Mouse (Mus musculus) megakaryocyte, embryonic 14.5 days (primary cell): ENCODE measurements around the gene Zfp64.

Source experiments
- FLI1 ChIP-seq: IDR thresholded peaks from 2 replicates; pipeline ENCODE4 v1.6.1; 2012; ENCODE audit warnings: low read length, inconsistent platforms, mixed read lengths
- GATA1 ChIP-seq: IDR thresholded peaks from 3 replicates; pipeline ENCODE4 v1.6.1; 2012; ENCODE audit warnings: mixed read lengths, low read length, inconsistent platforms, borderline replicate concordance

DNA sequence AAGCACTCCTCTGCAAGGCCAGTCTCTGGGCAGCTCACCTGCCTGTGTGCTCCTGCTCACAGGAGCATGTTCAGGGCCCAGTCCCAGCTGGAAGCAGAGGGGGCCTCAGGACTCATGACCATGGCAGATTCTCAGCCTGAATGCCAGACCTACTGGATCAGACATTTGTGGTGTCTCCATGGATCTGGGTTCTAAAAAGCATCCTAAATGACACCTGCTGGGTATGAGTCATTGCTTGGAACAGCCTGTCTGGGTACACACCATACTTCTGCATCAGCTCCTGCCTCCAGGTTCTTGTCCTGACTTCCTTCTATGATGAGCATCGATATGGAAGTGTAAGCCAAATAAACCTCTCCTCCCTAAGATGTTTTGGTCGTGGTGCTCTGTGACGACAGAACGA is 11.4 kb downstream of the Zfp64 start:
- TF ChIP-seq GATA1 (no peak), FLI1 (no peak)
